Mouse (Mus musculus) hindbrain, embryonic 13.5 days (tissue): ENCODE measurements around the gene Slc51a. TPM values are rescaled to one million over a fixed set of nuclear protein-coding genes. Genes with fewer than 3 reads are reported as not detected.

Experiments used
- ATAC-seq: fragments of 200-750 bp; cut with Nextera tagmentation; 2 replicates; pipeline ENCODE4 v1.8.0; 2017; ENCODE audit warnings: moderate TSS enrichment; ENCODE audit not compliant: low FRiP score
- H3K27ac ChIP-seq: fragments of 300-500 bp; sonication (generic); 2 replicates; pipeline ENCODE4 v1.5.1; 2015; ENCODE audit warnings: inconsistent platforms, mild to moderate bottlenecking, moderate library complexity
- H3K27me3 ChIP-seq: fragments of 300-500 bp; sonication (generic); 2 replicates; pipeline ENCODE4 v1.6.1; 2015; ENCODE audit warnings: mild to moderate bottlenecking, inconsistent platforms
- H3K36me3 ChIP-seq: fragments of 300-500 bp; sonication (generic); 2 replicates; pipeline ENCODE4 v1.6.1; 2015; ENCODE audit warnings: mild to moderate bottlenecking, inconsistent platforms
- H3K4me1 ChIP-seq: fragments of 300-500 bp; sonication (generic); replicated peaks from 2 replicates; pipeline ENCODE4 v1.6.1; 2015; ENCODE audit warnings: inconsistent platforms
- H3K4me2 ChIP-seq: fragments of 300-500 bp; sonication (generic); 2 replicates; pipeline ENCODE4 v1.6.1; 2015; ENCODE audit warnings: inconsistent platforms, mild to moderate bottlenecking, moderate library complexity
- H3K4me3 ChIP-seq: fragments of 300-500 bp; sonication (generic); 2 replicates; pipeline ENCODE4 v1.5.1; 2015; ENCODE audit warnings: mild to moderate bottlenecking, inconsistent platforms
- H3K9ac ChIP-seq: fragments of 300-500 bp; sonication (generic); 2 replicates; pipeline ENCODE4 v1.6.1; 2015; ENCODE audit warnings: mild to moderate bottlenecking, inconsistent platforms
- H3K9me3 ChIP-seq: fragments of 300-500 bp; sonication (generic); 2 replicates; pipeline ENCODE4 v1.6.1; 2016; ENCODE audit warnings: inconsistent platforms
- WGBS: fragments of 180-500 bp; shearing (Covaris S2); methylation state at CpG from one replicate; pipeline ENCODE4 v1.1.7; 2015; 5-methylcytosine and 5-hydroxymethylcytosine counted together
- polyA plus RNA-seq: library from polyadenylated mRNA; unstranded; fragments of >200 nt; fragmentation: Nextera tagmentation; extraction: Ambion mirVana; gene quantifications from 2 replicates; pipeline ENCODE4 v1.2.1, GENCODE M21; 2015

Gene Slc51a
- polyA plus RNA-seq, 1 experiment from 2014 or later: 0.13 TPM

DNA sequence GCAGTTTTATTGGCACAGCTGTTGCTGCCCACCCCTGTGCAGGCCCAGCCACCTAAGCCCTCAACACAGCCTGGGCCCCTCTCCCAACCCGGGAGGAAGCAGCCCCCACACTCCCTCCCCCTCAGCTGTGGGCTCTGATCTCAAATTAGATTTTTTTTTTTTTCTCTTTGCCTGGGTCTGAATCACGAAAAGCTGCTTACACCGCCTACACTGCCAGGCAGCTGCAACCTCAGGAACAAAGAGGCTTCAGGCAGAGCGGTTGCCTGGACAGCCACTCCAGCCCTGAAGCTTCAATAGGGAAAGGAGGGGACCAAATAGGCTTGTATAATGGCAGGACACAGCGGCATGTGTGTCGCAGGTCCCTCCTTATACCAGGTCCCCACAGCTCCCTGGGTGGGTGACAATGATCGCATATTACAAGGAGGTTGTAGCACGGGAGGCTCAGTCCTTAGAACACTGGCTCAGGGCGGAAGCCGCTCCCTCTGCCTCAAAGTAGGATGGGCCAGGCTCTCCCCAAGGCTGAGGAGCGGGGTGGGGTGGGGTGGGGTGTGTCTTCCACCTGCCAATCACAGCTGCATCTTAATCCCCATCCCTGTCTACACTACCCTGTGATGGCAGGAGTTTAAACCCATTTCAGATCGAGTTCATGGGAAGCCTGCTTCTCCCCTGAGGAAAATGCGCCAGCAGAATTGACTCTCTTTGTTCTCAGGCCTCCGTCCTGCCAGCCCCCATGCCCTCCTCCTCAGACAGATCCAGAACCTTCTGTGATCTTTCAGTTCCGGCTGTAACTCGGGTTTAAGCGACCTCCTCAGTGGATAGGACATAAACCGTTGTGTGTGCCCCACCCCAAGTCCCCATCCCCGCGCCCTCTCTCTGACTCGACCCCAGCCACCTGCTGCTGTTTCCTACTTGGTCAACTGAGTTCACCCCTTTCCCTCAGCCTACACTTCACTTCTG lies 28.6 kb upstream of the Slc51a start:
- ATAC-seq: peak; percentile 91
- WGBS: 11% methylated on average over 21 of the region's 21 CpGs
- Histone ChIP-seq H3K36me3 (no peaks in the 10 kb centered on the region), H3K9ac (peak overlapping the region; percentile 72), H3K27me3 (no peaks in the 10 kb centered on the region), H3K4me1 (peaks cover 17% of the 10 kb centered on the region), H3K27ac (peak overlapping the region; percentile 98), H3K4me3 (peak overlapping the region; percentile 7; the same call in 1 of the 2 replicates), H3K9me3 (no peaks in the 10 kb centered on the region), H3K4me2 (peak overlapping the region; percentile 35)

DNA sequence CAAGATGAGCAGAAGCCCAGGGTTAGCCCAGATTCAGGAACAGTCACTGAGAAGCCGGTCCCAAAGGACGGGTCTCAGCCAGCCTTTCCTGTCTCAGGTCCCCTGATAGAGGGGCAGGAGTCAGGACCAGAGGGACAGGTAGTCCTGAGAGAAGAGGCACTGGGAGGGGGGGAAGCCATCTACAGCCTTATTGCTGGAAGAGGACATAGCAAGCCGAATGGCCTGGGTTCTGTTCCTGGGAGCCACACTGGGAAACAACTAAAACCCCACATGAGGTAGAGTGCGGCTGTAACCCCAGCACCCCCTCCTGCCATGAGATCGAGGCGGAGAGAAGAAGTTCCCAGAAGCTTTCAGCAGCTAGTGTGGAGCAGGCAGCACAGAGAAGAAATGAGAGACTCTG lies 26.3 kb upstream of the Slc51a start:
- H3K27ac ChIP-seq: no peak overlapping the region
- no peak overlapping the region for H3K9ac ChIP-seq
- H3K4me3 ChIP-seq: no peak overlapping the region
- peaks cover 26% of the 10 kb centered on the region for H3K4me1 ChIP-seq
- H3K4me2 ChIP-seq: no peak overlapping the region
- no peaks in the 10 kb centered on the region for H3K36me3 ChIP-seq
- WGBS: 95% methylated on average over 6 of the region's 6 CpGs
- H3K9me3 ChIP-seq: no peaks in the 10 kb centered on the region
- no peaks in the 10 kb centered on the region for H3K27me3 ChIP-seq
- no peak for ATAC-seq

GRCm38 (mm10) chr16:32513401-32513800 lies 25.7 kb upstream of the Slc51a start:
- no peak overlapping the region for H3K27ac ChIP-seq
- WGBS: 91% methylated on average over 6 of the region's 6 CpGs
- no peaks in the 10 kb centered on the region for H3K36me3 ChIP-seq
- H3K4me2 ChIP-seq: no peak overlapping the region
- no peaks in the 10 kb centered on the region for H3K27me3 ChIP-seq
- H3K4me3 ChIP-seq: no peak overlapping the region
- H3K9me3 ChIP-seq: no peaks in the 10 kb centered on the region
- H3K9ac ChIP-seq: no peak overlapping the region
- peaks cover 26% of the 10 kb centered on the region for H3K4me1 ChIP-seq
- ATAC-seq: no peak

DNA sequence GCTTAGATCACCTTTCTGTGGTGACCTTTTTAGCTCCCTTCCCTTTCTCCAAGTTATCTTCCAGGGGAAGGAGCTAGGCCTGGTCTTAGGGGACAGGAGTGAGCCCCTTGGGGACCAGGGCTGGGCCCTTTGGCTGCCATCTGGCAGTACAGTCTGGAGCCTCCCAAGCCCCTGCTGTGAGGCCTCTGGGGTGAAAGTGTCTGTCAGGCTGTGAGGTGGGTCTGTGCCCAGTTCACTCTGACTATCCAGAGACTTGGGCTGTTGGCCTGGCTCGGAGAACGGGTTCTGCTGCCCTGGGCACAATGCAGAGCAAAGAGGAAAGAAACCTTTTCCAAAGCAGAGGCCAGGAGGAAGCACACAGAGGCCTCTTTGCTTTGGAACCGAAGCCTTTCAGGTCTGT lies 25.2 kb upstream of the Slc51a start:
- Histone ChIP-seq H3K9me3 (no peaks in the 10 kb centered on the region), H3K4me1 (peaks cover 26% of the 10 kb centered on the region), H3K4me2 (no peak overlapping the region), H3K27ac (no peak overlapping the region), H3K9ac (no peak overlapping the region), H3K36me3 (no peaks in the 10 kb centered on the region), H3K4me3 (no peak overlapping the region), H3K27me3 (no peaks in the 10 kb centered on the region)
- WGBS: 76% methylated on average over 3 of the region's 3 CpGs
- no peak for ATAC-seq

GRCm38 (mm10) chr16:32511827-32512490 lies 24.3 kb upstream of the Slc51a start:
- H3K27me3 ChIP-seq: no peaks in the 10 kb centered on the region
- H3K9ac ChIP-seq: no peak overlapping the region
- H3K4me3 ChIP-seq: no peak overlapping the region
- no peaks in the 10 kb centered on the region for H3K36me3 ChIP-seq
- no peaks in the 10 kb centered on the region for H3K9me3 ChIP-seq
- no peak overlapping the region for H3K27ac ChIP-seq
- 93% methylated on average over 8 of the region's 8 CpGs for WGBS
- H3K4me1 ChIP-seq: peaks cover 26% of the 10 kb centered on the region
- H3K4me2 ChIP-seq: no peak overlapping the region
- ATAC-seq: no peak

GRCm38 (mm10) chr16:32511338-32511734 lies 23.7 kb upstream of the Slc51a start:
- H3K4me1 ChIP-seq: peaks cover 21% of the 10 kb centered on the region
- H3K4me2 ChIP-seq: no peak overlapping the region
- H3K9ac ChIP-seq: no peak overlapping the region
- H3K9me3 ChIP-seq: no peaks in the 10 kb centered on the region
- no peaks in the 10 kb centered on the region for H3K36me3 ChIP-seq
- H3K27me3 ChIP-seq: no peaks in the 10 kb centered on the region
- no peak overlapping the region for H3K4me3 ChIP-seq
- 71% methylated on average over 3 of the region's 3 CpGs for WGBS
- no peak for ATAC-seq
- no peak overlapping the region for H3K27ac ChIP-seq

GRCm38 (mm10) chr16:32510399-32511337 lies 23.0 kb upstream of the Slc51a start:
- Histone ChIP-seq H3K36me3 (no peaks in the 10 kb centered on the region), H3K4me3 (no peak overlapping the region), H3K27ac (no peak overlapping the region; the same call in 1 of the 2 replicates), H3K9me3 (no peaks in the 10 kb centered on the region), H3K9ac (no peak overlapping the region), H3K4me2 (no peak overlapping the region), H3K27me3 (no peaks in the 10 kb centered on the region), H3K4me1 (peaks cover 14% of the 10 kb centered on the region)
- ATAC-seq: no peak
- 69% methylated on average over 18 of the region's 18 CpGs for WGBS

GRCm38 (mm10) chr16:32509066-32509942 lies 21.6 kb upstream of the Slc51a start:
- H3K4me3 ChIP-seq: no peak overlapping the region
- WGBS: 61% methylated on average over 9 of the region's 9 CpGs
- no peaks in the 10 kb centered on the region for H3K9me3 ChIP-seq
- ATAC-seq: peak; percentile 37; the same call in 1 of the 2 replicates
- H3K36me3 ChIP-seq: no peaks in the 10 kb centered on the region
- no peak overlapping the region for H3K9ac ChIP-seq
- H3K27ac ChIP-seq: peak overlapping the region; percentile 52
- peaks cover 11% of the 10 kb centered on the region for H3K4me1 ChIP-seq
- H3K4me2 ChIP-seq: no peak overlapping the region
- H3K27me3 ChIP-seq: no peaks in the 10 kb centered on the region

DNA sequence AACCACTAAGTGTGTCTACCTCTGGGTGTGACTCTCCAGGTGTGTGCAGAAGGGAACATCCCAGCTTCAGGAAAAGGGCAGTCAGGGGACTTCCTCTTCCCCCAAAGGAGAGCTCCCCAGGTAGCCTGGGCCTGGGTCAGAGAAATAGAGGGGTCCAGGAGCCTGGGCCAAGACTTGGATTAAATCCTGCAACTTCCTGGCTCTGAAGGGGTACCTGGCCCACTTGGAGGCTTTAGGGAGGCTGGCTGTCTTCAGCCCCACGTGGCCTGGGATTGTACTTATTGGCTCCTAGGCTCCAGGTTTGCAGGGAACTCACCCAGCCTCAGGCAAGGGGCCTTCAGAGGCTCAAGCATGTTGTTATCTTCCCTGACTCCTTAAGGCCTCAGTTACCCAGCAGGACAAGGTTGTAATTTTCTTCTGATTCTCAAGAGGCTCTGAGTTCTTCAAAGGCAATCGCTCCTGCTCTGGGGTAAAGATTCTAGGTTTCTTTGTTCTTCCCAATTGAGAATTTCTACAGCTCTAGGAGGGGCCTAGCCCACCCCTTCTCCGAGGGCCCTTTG lies 20.9 kb upstream of the Slc51a start:
- 42% methylated on average over 3 of the region's 3 CpGs for WGBS
- Histone ChIP-seq H3K27ac (0 out of 2 replicates have a peak overlapping the region, but pooled peaks have one; percentile 52), H3K4me1 (peaks cover 11% of the 10 kb centered on the region)

DNA sequence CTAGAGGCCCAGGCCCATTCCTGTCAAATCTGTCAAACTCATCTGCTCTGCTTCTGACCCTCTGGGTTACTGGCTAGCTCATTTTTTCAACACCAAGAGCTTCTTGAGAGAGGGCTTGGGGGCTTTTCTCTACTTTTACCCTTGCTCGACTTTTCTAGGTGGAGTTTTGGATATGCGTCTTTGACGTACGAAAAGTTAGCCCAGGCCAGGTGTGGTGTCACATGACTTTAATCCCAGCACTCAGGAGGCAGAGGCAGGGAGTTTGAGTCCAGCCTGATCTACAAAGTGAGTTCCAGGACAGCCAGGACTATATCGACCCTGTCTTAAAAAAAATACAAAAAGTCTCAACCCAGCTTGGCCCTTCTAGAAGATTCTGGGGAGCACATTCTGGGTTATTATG lies 20.4 kb upstream of the Slc51a start:
- WGBS: 90% methylated on average over 5 of the region's 5 CpGs

More for the DNA sequence above, 20.9 kb upstream of the Slc51a start:
- H3K9me3 ChIP-seq: no peaks in the 10 kb centered on the region
- no peak overlapping the region for H3K4me2 ChIP-seq
- H3K36me3 ChIP-seq: no peaks in the 10 kb centered on the region
- no peak overlapping the region for H3K4me3 ChIP-seq
- no peak overlapping the region for H3K9ac ChIP-seq
- no peaks in the 10 kb centered on the region for H3K27me3 ChIP-seq
- no peak for ATAC-seq

GRCm38 (mm10) chr16:32507407-32507806 lies 19.7 kb upstream of the Slc51a start:
- Histone ChIP-seq H3K36me3 (no peaks in the 10 kb centered on the region), H3K27ac (no peak overlapping the region), H3K4me2 (no peak overlapping the region), H3K27me3 (no peaks in the 10 kb centered on the region), H3K9me3 (no peaks in the 10 kb centered on the region), H3K4me1 (peaks cover 9% of the 10 kb centered on the region), H3K9ac (no peak overlapping the region), H3K4me3 (no peak overlapping the region)
- 23% methylated on average over 9 of the region's 9 CpGs for WGBS
- no peak for ATAC-seq

More for the DNA sequence above, 20.4 kb upstream of the Slc51a start:
- Histone ChIP-seq H3K27me3 (no peaks in the 10 kb centered on the region), H3K36me3 (no peaks in the 10 kb centered on the region), H3K27ac (no peak overlapping the region), H3K9me3 (no peaks in the 10 kb centered on the region), H3K4me2 (no peak overlapping the region), H3K4me1 (peaks cover 11% of the 10 kb centered on the region), H3K9ac (no peak overlapping the region), H3K4me3 (no peak overlapping the region)
- no peak for ATAC-seq
